Mouse (Mus musculus) embryo, embryonic 11 days (tissue): Measurements from ENCODE around the gene Gm20458.

Experiments
- DNase-seq: peaks from one replicate; pipeline ENCODE4 v3.0.0-alpha.2; 2015

The Gm20458 gene

GRCm38 (mm10) chr2:164453887-164454500 is 6.8 kb upstream of the Gm20458 start:
- DNase-seq: no peak

- no peak for DNase-seq
Observed at GRCm38 (mm10) chr2:164454846-164455245, 5.9 kb upstream of the Gm20458 start.

- no peak for DNase-seq
Observed at GRCm38 (mm10) chr2:164455421-164456190, 5.2 kb upstream of the Gm20458 start.

GRCm38 (mm10) chr2:164456413-164456812 is 4.4 kb upstream of the Gm20458 start:
- DNase-seq: no peak

GRCm38 (mm10) chr2:164456864-164457300 is 3.9 kb upstream of the Gm20458 start, which contains the start of gene Sys1:
Gene Sys1 (plus strand): TSS chr2:164456964.
- peak; percentile 58 for DNase-seq

- DNase-seq: no peak
Observed at GRCm38 (mm10) chr2:164457942-164458341, 2.8 kb upstream of the Gm20458 start.

GRCm38 (mm10) chr2:164458535-164458934 is 2.2 kb upstream of the Gm20458 start:
- DNase-seq: no peak

GRCm38 (mm10) chr2:164465161-164465560 is 4.4 kb downstream of the Gm20458 start:
- DNase-seq: no peak

GRCm38 (mm10) chr2:164466787-164467186 is 6.0 kb downstream of the Gm20458 start:
- no peak for DNase-seq

GRCm38 (mm10) chr2:164470254-164470653 is 9.5 kb downstream of the Gm20458 start:
- peak; percentile 75 for DNase-seq

- no peak for DNase-seq
Observed at GRCm38 (mm10) chr2:164473624-164474023, 12.9 kb downstream of the Gm20458 start, which contains the start of gene Trp53tg5. Gene Trp53tg5 (minus strand): TSS chr2:164473724.

GRCm38 (mm10) chr2:164485681-164486257 is 25.0 kb downstream of the Gm20458 start, which contains the start of gene Dbndd2:
Gene Dbndd2 (plus strand): TSS chr2:164486106.
- no peak for DNase-seq

- peak; percentile 60 for DNase-seq
Observed at GRCm38 (mm10) chr2:164486258-164487114, 25.7 kb downstream of the Gm20458 start.

GRCm38 (mm10) chr2:164487115-164487527 is 26.4 kb downstream of the Gm20458 start:
- DNase-seq: no peak

GRCm38 (mm10) chr2:164487812-164488211 is 27.0 kb downstream of the Gm20458 start:
- no peak for DNase-seq

GRCm38 (mm10) chr2:164494126-164494525 is 33.4 kb downstream of the Gm20458 start:
- DNase-seq: no peak

- DNase-seq: no peak
Observed at GRCm38 (mm10) chr2:164496331-164496730, 35.6 kb downstream of the Gm20458 start.

GRCm38 (mm10) chr2:164496847-164497690 is 36.3 kb downstream of the Gm20458 start, which contains the start of gene Pigt:
Gene Pigt (plus strand): TSS chr2:164497520.
- DNase-seq: peak; percentile 93

- DNase-seq: no peak
Observed at GRCm38 (mm10) chr2:164497691-164498268, 37.0 kb downstream of the Gm20458 start.

GRCm38 (mm10) chr2:164499317-164499716 is 38.5 kb downstream of the Gm20458 start:
- DNase-seq: no peak

GRCm38 (mm10) chr2:164500511-164500910 is 39.7 kb downstream of the Gm20458 start:
- DNase-seq: no peak
